18 mouse cellular contexts compared by ENCODE assay signal in the genomic region with DNA sequence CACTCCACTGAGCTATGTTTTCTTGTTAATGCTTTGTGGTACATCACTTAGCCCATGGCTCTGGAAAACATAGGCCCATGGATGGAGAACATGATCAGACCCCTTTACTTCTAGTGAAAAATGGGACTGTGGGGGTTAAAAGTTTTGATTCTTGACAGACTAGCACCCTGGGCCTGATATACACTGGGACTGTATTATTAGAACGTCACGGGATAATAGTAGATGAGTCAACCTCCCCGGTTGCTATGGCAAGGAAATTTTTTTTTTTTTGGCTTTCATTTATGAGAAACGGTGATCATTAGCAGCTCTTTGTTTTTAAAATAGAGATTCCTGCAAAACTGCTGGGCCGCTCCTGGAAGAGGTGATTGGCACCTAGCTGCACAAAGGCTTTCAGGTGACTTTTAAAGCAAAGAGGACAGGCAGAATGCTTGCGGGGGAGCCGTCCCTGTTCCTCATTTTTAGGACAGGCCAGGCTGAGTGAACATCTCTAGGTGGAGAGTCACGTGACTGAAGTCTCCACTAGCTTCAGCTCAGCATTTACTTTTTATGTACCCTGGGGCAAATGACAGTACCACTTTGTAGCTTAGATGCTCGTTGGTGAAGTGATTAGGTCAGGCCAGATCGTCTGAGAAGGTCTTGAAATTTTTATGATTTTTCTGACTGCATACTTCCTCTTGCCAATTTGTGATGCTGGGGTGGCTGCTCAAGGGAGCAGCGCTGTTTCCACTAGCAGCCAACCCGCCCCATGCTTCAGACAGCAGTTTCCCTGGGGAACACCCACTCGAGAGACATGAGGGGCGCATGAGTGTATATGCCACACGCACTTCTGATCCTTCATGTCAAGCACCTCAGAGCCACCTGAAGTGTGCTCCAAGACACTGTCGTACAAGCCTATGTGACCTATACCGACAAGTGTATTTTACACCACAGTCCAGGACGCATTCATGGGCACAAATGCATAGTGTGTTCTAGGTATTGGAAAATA. TPM values are rescaled to one million over a fixed set of nuclear protein-coding genes. Genes with fewer than 3 reads are reported as not detected.
DNase-seq lines count a peak whose midpoint lies in the region; ATAC-seq lines count a peak whose summit lies in the region.
"Had no signal": no experiment of that assay in that cellular context is flagged by ENCODE, and none has a peak within 500 bp of the region (broad histone marks: within the 10 kb centered on the region; RNA-seq: fewer than 3 reads in every experiment).

No protein-coding gene starts in this region.

- H3K4me3 ChIP-seq in midbrain, embryonic 14.5 days (replicated peaks; ENCODE audit: low read depth, low read length): no peak overlapping the region
- H3K4me3 ChIP-seq in midbrain, embryonic 11.5 days (ENCODE audit: low read depth, low read length): no peak overlapping the region
- no peak overlapping the region for H3K4me3 ChIP-seq in macrophage (ENCODE audit: inconsistent target)
- H3K4me3 ChIP-seq: erythroblast, embryonic 14.5 days; limb, embryonic 10.5 days; liver, embryonic 13.5 days had no signal

- H3K4me1 ChIP-seq in midbrain, embryonic 14.5 days (ENCODE audit: control insufficient read depth, insufficient read depth, low read length): peaks cover 26% of the 10 kb centered on the region
- no peaks in the 10 kb centered on the region for H3K4me1 ChIP-seq in midbrain, embryonic 11.5 days (ENCODE audit: control insufficient read depth, insufficient read depth, low read length)

- WGBS in midbrain, embryonic 14.5 days: 65% methylated on average over 18 of the region's 18 CpGs
- 88% methylated on average over 18 of the region's 18 CpGs for WGBS in midbrain, embryonic 11.5 days
- WGBS in macrophage (ENCODE audit: missing documents): 55% methylated on average over 17 of the region's 18 CpGs

- DNase-seq in heart, adult 11 months: peak; percentile 81
- no peak for DNase-seq in heart, postnatal 10 days
- DNase-seq in midbrain, embryonic 14.5 days: peak; percentile 47
- DNase-seq in midbrain, embryonic 11.5 days (ENCODE audit: low spot score, missing footprints): no peak
- DNase-seq in embryo, embryonic 9.5 days (ENCODE audit: extremely low spot score): no peak
- no peak for DNase-seq in right cerebral cortex, adult 18-20 months
- DNase-seq: cerebellum, adult 11 months; heart, adult 18-20 months; heart, postnatal 14 days; kidney, postnatal 25 days; liver, embryonic 13.5 days; thymus, adult 18-20 months had no signal

- H3K27me3 ChIP-seq in midbrain, embryonic 14.5 days (ENCODE audit: control insufficient read depth, insufficient read depth, low read length): no peaks in the 10 kb centered on the region
- H3K27me3 ChIP-seq in midbrain, embryonic 11.5 days (ENCODE audit: control insufficient read depth, insufficient read depth, low read length): no peaks in the 10 kb centered on the region
- H3K27me3 ChIP-seq: liver, embryonic 13.5 days had no signal

- intact Hi-C loops in heart, postnatal 10 days (cut with DNase I): loop anchor here (5.0 kb wide), 1 partner anchor 45 kb away; no protein-coding TSS in a partner anchor

- no peak overlapping the region for H3K9ac ChIP-seq in midbrain, embryonic 14.5 days (replicated peaks; ENCODE audit: low read length)
- no peak overlapping the region for H3K9ac ChIP-seq in midbrain, embryonic 11.5 days (ENCODE audit: low read length)
- H3K9ac ChIP-seq: liver, embryonic 13.5 days had no signal

- no peaks in the 10 kb centered on the region for H3K79me2 ChIP-seq in macrophage (ENCODE audit: inconsistent target)

- no peaks in the 10 kb centered on the region for H3K9me3 ChIP-seq in midbrain, embryonic 14.5 days (ENCODE audit: control insufficient read depth, low read length)
- H3K9me3 ChIP-seq in midbrain, embryonic 11.5 days (ENCODE audit: control insufficient read depth, low read length): no peaks in the 10 kb centered on the region
- H3K9me3 ChIP-seq: limb, embryonic 10.5 days; liver, embryonic 13.5 days had no signal

- H3K4me2 ChIP-seq in midbrain, embryonic 14.5 days (ENCODE audit: low read length): no peak overlapping the region
- H3K4me2 ChIP-seq in midbrain, embryonic 11.5 days: no peak overlapping the region
- H3K4me2 ChIP-seq: liver, embryonic 13.5 days had no signal

- 0 out of 2 replicates have a peak overlapping the region, but pooled peaks have one; percentile 8 for H3K27ac ChIP-seq in midbrain, embryonic 14.5 days (replicated peaks; ENCODE audit: low read depth, low read length)
- no peak overlapping the region for H3K27ac ChIP-seq in midbrain, embryonic 11.5 days (ENCODE audit: low read depth, low read length)
- 0 out of 2 replicates have a peak overlapping the region, but pooled peaks have one; percentile 8 for H3K27ac ChIP-seq in macrophage
- H3K27ac ChIP-seq: limb, embryonic 10.5 days; liver, embryonic 13.5 days had no signal

- H3K36me3 ChIP-seq in midbrain, embryonic 14.5 days (ENCODE audit: control insufficient read depth, insufficient read depth, low read length): no peaks in the 10 kb centered on the region
- no peaks in the 10 kb centered on the region for H3K36me3 ChIP-seq in midbrain, embryonic 11.5 days (ENCODE audit: control insufficient read depth, insufficient read depth, low read length)
- no peaks in the 10 kb centered on the region for H3K36me3 ChIP-seq in macrophage (ENCODE audit: inconsistent target)
- H3K36me3 ChIP-seq: limb, embryonic 10.5 days; liver, embryonic 13.5 days had no signal

- no peak; the same call in 1 of the 2 replicates for ATAC-seq in midbrain, embryonic 14.5 days (ENCODE audit: low FRiP score, low TSS enrichment)
- ATAC-seq in midbrain, embryonic 11.5 days (ENCODE audit: low FRiP score): no peak
- ATAC-seq: activated CD4-positive, CD25-positive, alpha-beta regulatory T cell, adult 4 months; CD4-positive, CD25-positive, alpha-beta regulatory T cell, adult 4 months; intestine, postnatal 0 days had no signal

RNA-seq across cellular contexts. Expression of a gene that starts 17.5 kb away (rescaled TPM):
- 1 to 10 TPM; 5.2 to 6.0 TPM for total RNA-seq in heart, postnatal 10 days (2021)
- 32.4 and 40.6 TPM in 2 replicates for polyA plus RNA-seq in midbrain, embryonic 14.5 days (2014; fragmentation: Nextera tagmentation; extraction: Ambion mirVana)
- polyA plus RNA-seq in midbrain, embryonic 11.5 days (2014; fragmentation: Nextera tagmentation; extraction: Ambion mirVana): 23.2 and 26.0 TPM in 2 replicates
- 10 to 100 TPM in 13 of 26 experiments, 1 to 10 TPM in 13; 2.6 to 27.5 (median 9.4) TPM for total RNA-seq in macrophage (2018; cell fraction: chromatin; rRNA removed)
- total RNA-seq in macrophage (2018; cell fraction: cytosol; rRNA removed): 10 to 100 TPM in 13 of 26 experiments, 1 to 10 TPM in 13; 2.9 to 13.4 (median 8.2) TPM
- 10 to 100 TPM in 12 of 26 experiments, 1 to 10 TPM in 14; 2.1 to 24.5 (median 7.6) TPM for total RNA-seq in macrophage (2018; cell fraction: nucleus; rRNA removed)
- polyA plus RNA-seq in macrophage (2018): 9.8 to 17.5 TPM (median 16.8 TPM) in 3 replicates
- polyA plus RNA-seq: erythroblast, embryonic 14.5 days had no signal

Comparison
In these comparisons a context has a peak if more than half of its experiments do, and no peak if none do; other contexts are left out.
1. DNase-seq: peak in heart, adult 11 months (single experiment) and midbrain, embryonic 14.5 days (single experiment); none in heart, postnatal 10 days (0 of 2), midbrain, embryonic 11.5 days (single experiment), embryo, embryonic 9.5 days (single experiment) and right cerebral cortex, adult 18-20 months (single experiment).